Mouse (Mus musculus): ENCODE measurements around the gene Gm10837. TPM values are rescaled to one million over a fixed set of nuclear protein-coding genes. Genes with fewer than 3 reads are reported as not detected.
A peak's percentile ranks its signal among the peaks of the same experiment; 100 is the strongest.

The Gm10837 gene
- polyA plus RNA-seq, 1 experiment from 2014 or later = not detected

GRCm38 (mm10) chr14:122471449-122472085, 18.8 kb upstream of the Gm10837 start:
- Histone ChIP-seq H3K4me3 (ENCODE audit: low read length) (no peak overlapping the region), H3K27me3 (replicated peaks; ENCODE audit: control insufficient read depth, insufficient read depth, low read length) (peaks cover 85% of the 10 kb centered on the region), H3K9ac (ENCODE audit: low read depth, low read length) (no peak overlapping the region), H3K9me3 (ENCODE audit: control insufficient read depth, low read length) (no peaks in the 10 kb centered on the region), H3K4me2 (ENCODE audit: low read depth, low read length) (no peak overlapping the region), H3K36me3 (ENCODE audit: control insufficient read depth, insufficient read depth, low read length) (no peaks in the 10 kb centered on the region), H3K4me1 (ENCODE audit: control insufficient read depth, insufficient read depth, low read length) (peaks cover 18% of the 10 kb centered on the region), H3K27ac (ENCODE audit: low read length) (no peak overlapping the region)
- 8% methylated on average over 31 of the region's 31 CpGs for WGBS
- no peak for ATAC-seq

GRCm38 (mm10) chr14:122472161-122472560, 18.2 kb upstream of the Gm10837 start:
- no peak overlapping the region for H3K4me3 ChIP-seq (ENCODE audit: low read length)
- no peak overlapping the region for H3K9ac ChIP-seq (ENCODE audit: low read depth, low read length)
- H3K4me2 ChIP-seq (ENCODE audit: low read depth, low read length) = no peak overlapping the region
- H3K27me3 ChIP-seq (replicated peaks; ENCODE audit: control insufficient read depth, insufficient read depth, low read length) = peaks cover 84% of the 10 kb centered on the region
- no peak for ATAC-seq
- H3K27ac ChIP-seq (ENCODE audit: low read length) = no peak overlapping the region
- no peaks in the 10 kb centered on the region for H3K36me3 ChIP-seq (ENCODE audit: control insufficient read depth, insufficient read depth, low read length)
- H3K4me1 ChIP-seq (ENCODE audit: control insufficient read depth, insufficient read depth, low read length) = peaks cover 18% of the 10 kb centered on the region
- H3K9me3 ChIP-seq (ENCODE audit: control insufficient read depth, low read length) = no peaks in the 10 kb centered on the region
- WGBS = 3% methylated on average over 13 of the region's 13 CpGs

DNA sequence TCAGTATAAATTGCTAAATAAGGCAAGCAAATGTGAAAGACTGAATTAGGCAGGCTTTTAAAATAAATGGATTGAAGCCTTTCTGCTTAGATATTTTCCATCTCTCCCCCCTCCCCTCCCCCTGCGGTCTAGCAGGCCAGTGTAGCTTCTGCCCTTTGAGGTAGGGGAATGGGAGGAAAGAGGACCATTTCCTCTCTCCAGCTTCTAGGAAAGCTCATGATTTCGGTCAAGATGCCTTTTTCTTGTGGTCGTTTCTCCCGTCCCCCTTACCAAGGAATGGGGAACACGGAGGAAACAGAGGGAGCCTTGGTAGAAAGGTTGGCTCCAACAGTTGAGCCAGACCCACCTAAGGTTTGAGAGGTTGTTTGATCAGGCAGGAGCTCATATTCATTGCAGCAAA, 17.7 kb upstream of the Gm10837 start:
- no peak overlapping the region for H3K9ac ChIP-seq (ENCODE audit: low read depth, low read length)
- WGBS = 6% methylated on average over 5 of the region's 5 CpGs
- no peaks in the 10 kb centered on the region for H3K9me3 ChIP-seq (ENCODE audit: control insufficient read depth, low read length)
- H3K4me2 ChIP-seq (ENCODE audit: low read depth, low read length) = no peak overlapping the region
- H3K27me3 ChIP-seq (replicated peaks; ENCODE audit: control insufficient read depth, insufficient read depth, low read length) = peaks cover 85% of the 10 kb centered on the region
- H3K4me3 ChIP-seq (ENCODE audit: low read length) = no peak overlapping the region
- H3K36me3 ChIP-seq (ENCODE audit: control insufficient read depth, insufficient read depth, low read length) = no peaks in the 10 kb centered on the region
- ATAC-seq = no peak
- no peak overlapping the region for H3K27ac ChIP-seq (ENCODE audit: low read length)
- peaks cover 18% of the 10 kb centered on the region for H3K4me1 ChIP-seq (ENCODE audit: control insufficient read depth, insufficient read depth, low read length)

DNA sequence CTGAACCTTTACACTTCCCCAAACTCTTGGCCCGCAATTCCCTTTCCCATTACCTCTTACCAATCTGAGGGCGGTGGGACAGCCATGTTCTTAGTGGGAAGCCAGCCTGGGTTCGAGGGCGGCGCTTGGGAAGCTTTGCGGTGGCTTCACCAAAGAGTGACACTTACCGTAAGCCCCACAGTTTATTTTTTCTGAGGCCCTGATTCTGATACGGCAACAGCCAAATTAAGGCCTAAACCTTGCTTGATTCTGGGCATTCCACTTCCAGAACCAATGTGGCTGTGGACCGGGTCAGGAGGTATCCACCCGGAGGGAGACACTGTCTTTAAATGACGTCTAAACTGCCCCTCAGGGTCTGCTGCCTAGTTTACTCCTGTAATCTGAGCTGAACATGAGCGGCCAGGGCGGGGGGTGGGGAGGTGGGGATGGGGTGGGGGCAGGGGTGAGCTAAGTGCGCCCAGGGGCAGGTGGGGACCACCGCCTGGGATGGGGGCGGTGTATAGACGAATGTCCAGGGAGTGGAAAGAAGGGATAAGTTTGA, 17.1 kb upstream of the Gm10837 start:
- H3K4me3 ChIP-seq (ENCODE audit: low read length) = no peak overlapping the region
- H3K4me1 ChIP-seq (ENCODE audit: control insufficient read depth, insufficient read depth, low read length) = peaks cover 18% of the 10 kb centered on the region
- H3K27me3 ChIP-seq (replicated peaks; ENCODE audit: control insufficient read depth, insufficient read depth, low read length) = peaks cover 85% of the 10 kb centered on the region
- no peaks in the 10 kb centered on the region for H3K9me3 ChIP-seq (ENCODE audit: control insufficient read depth, low read length)
- H3K27ac ChIP-seq (ENCODE audit: low read length) = no peak overlapping the region
- H3K9ac ChIP-seq (ENCODE audit: low read depth, low read length) = no peak overlapping the region
- WGBS = 1% methylated on average over 17 of the region's 17 CpGs
- no peak overlapping the region for H3K4me2 ChIP-seq (ENCODE audit: low read depth, low read length)
- ATAC-seq = no peak
- H3K36me3 ChIP-seq (ENCODE audit: control insufficient read depth, insufficient read depth, low read length) = no peaks in the 10 kb centered on the region

DNA sequence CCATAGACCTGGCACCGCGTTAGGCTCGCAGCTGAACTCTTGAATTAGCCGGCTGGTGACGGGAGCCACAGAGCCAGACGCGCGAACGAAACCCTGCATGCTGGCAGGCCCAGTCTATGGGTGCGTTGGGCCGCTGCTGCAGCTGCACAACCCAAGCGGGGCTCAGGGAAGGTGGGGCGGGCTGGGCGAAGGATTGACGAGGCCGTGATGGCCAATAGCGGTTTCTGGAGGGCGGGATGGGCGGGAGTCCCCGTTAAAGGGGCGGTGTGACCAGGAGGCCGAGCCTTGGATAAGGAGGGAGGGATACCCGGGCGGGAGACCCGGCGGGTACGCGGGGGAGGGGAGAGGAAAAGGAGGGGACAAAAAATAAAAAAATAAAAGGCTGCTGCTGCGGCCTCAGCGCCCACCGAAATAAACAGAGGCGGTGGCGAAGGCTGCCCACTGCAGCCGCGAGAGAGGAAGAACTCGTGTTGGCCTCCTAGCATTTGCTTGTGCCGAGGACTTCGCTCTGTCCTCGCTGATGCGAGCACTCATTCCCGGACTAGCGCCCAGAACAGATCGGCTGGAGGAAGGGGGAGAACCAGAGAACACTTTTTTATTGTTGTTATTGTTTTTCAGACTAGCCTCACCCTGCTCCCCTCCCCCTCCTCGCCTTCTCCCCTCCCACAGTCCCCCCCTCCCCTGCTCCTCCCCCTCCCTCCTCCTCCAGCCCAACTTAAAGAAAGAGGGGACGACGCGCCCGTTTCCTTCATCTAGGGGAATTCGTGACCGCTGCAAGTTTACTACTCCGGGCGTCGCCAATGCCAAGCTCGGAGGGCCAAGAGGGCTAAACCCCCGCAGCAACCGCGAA, 16.1 kb upstream of the Gm10837 start:
- Histone ChIP-seq H3K27ac (ENCODE audit: low read length) (no peak overlapping the region), H3K27me3 (replicated peaks; ENCODE audit: control insufficient read depth, insufficient read depth, low read length) (peaks cover 84% of the 10 kb centered on the region), H3K4me3 (ENCODE audit: low read length) (peak overlapping the region; percentile 41), H3K9ac (ENCODE audit: low read depth, low read length) (no peak overlapping the region), H3K4me1 (ENCODE audit: control insufficient read depth, insufficient read depth, low read length) (peaks cover 18% of the 10 kb centered on the region), H3K9me3 (ENCODE audit: control insufficient read depth, low read length) (no peaks in the 10 kb centered on the region), H3K4me2 (ENCODE audit: low read depth, low read length) (peak overlapping the region; percentile 65), H3K36me3 (ENCODE audit: control insufficient read depth, insufficient read depth, low read length) (no peaks in the 10 kb centered on the region)
- WGBS = under 1% methylated on average over 57 of the region's 57 CpGs
- ATAC-seq = peak; percentile 64

- Histone ChIP-seq H3K27ac (ENCODE audit: low read length) (no peak within 1 kb of the TSS), H3K27me3 (replicated peaks; ENCODE audit: control insufficient read depth, insufficient read depth, low read length) (peaks cover 79% of the 10 kb centered on the region), H3K9ac (ENCODE audit: low read depth, low read length) (no peak within 1 kb of the TSS), H3K4me3 (ENCODE audit: low read length) (peak within 1 kb of the TSS; percentile 41), H3K4me2 (ENCODE audit: low read depth, low read length) (peak within 1 kb of the TSS; percentile 65), H3K36me3 (ENCODE audit: control insufficient read depth, insufficient read depth, low read length) (no peaks in the 10 kb centered on the region), H3K9me3 (ENCODE audit: control insufficient read depth, low read length) (no peaks in the 10 kb centered on the region), H3K4me1 (ENCODE audit: control insufficient read depth, insufficient read depth, low read length) (peaks cover 18% of the 10 kb centered on the region)
- peak; percentile 34 for ATAC-seq
- WGBS = under 1% methylated on average over 54 of the region's 73 CpGs
Observed at GRCm38 (mm10) chr14:122474891-122475556, 15.4 kb upstream of the Gm10837 start, which contains the start of gene Zic2. TSS of gene Zic2 (plus strand) at chr14:122475435.

DNA sequence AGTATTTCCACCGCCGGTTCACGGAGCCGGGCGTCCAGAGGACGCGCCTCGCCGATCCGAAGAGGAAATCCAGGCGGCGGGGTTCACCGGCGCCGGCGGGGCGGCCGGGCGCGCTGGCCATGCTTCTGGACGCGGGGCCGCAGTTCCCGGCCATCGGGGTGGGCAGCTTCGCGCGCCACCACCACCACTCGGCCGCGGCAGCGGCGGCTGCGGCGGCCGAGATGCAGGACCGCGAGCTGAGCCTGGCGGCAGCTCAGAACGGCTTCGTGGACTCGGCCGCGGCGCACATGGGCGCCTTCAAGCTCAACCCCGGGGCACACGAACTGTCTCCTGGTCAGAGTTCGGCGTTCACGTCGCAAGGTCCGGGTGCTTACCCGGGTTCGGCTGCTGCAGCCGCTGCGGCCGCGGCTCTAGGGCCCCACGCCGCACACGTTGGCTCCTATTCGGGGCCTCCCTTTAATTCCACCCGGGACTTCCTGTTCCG, 14.8 kb upstream of the Gm10837 start:
- ATAC-seq = peak; percentile 36
- H3K27me3 ChIP-seq (replicated peaks; ENCODE audit: control insufficient read depth, insufficient read depth, low read length) = peaks cover 85% of the 10 kb centered on the region
- peaks cover 18% of the 10 kb centered on the region for H3K4me1 ChIP-seq (ENCODE audit: control insufficient read depth, insufficient read depth, low read length)
- under 1% methylated on average over 65 of the region's 65 CpGs for WGBS
- H3K9me3 ChIP-seq (ENCODE audit: control insufficient read depth, low read length) = no peaks in the 10 kb centered on the region
- no peak overlapping the region for H3K27ac ChIP-seq (ENCODE audit: low read length)
- peak overlapping the region; percentile 41 for H3K4me3 ChIP-seq (ENCODE audit: low read length)
- H3K36me3 ChIP-seq (ENCODE audit: control insufficient read depth, insufficient read depth, low read length) = no peaks in the 10 kb centered on the region
- no peak overlapping the region for H3K9ac ChIP-seq (ENCODE audit: low read depth, low read length)
- peak overlapping the region; percentile 65 for H3K4me2 ChIP-seq (ENCODE audit: low read depth, low read length)

DNA sequence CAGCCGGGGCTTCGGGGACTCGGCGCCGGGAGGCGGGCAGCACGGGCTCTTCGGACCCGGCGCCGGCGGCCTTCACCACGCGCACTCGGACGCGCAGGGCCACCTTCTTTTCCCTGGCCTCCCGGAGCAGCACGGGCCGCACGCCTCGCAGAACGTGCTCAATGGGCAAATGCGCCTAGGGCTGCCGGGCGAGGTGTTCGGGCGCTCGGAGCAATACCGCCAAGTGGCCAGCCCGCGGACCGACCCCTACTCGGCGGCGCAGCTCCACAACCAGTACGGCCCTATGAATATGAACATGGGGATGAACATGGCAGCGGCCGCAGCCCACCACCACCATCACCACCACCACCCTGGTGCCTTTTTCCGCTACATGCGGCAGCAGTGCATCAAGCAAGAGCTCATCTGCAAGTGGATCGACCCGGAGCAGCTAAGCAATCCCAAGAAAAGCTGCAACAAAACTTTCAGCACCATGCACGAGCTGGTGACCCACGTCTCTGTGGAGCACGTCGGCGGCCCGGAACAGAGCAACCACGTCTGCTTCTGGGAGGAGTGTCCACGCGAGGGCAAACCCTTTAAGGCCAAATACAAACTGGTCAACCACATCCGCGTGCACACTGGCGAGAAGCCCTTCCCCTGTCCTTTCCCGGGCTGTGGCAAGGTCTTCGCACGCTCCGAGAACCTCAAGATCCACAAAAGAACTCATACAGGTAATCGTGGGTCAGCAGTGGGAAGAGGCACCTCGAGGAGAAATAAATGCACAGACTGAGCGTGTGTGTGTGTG, 14.2 kb upstream of the Gm10837 start:
- peak; percentile 36 for ATAC-seq
- WGBS = under 1% methylated on average over 62 of the region's 62 CpGs
- no peak overlapping the region for H3K9ac ChIP-seq (ENCODE audit: low read depth, low read length)
- no peak overlapping the region for H3K27ac ChIP-seq (ENCODE audit: low read length)
- peak overlapping the region; percentile 65 for H3K4me2 ChIP-seq (ENCODE audit: low read depth, low read length)
- no peaks in the 10 kb centered on the region for H3K9me3 ChIP-seq (ENCODE audit: control insufficient read depth, low read length)
- H3K4me1 ChIP-seq (ENCODE audit: control insufficient read depth, insufficient read depth, low read length) = peaks cover 18% of the 10 kb centered on the region
- peaks cover 86% of the 10 kb centered on the region for H3K27me3 ChIP-seq (replicated peaks; ENCODE audit: control insufficient read depth, insufficient read depth, low read length)
- peak overlapping the region; percentile 41 for H3K4me3 ChIP-seq (ENCODE audit: low read length)
- no peaks in the 10 kb centered on the region for H3K36me3 ChIP-seq (ENCODE audit: control insufficient read depth, insufficient read depth, low read length)
